Mouse (Mus musculus) midbrain, embryonic 14.5 days (tissue): ENCODE results near the gene Stmn1. TPM values are rescaled to one million over a fixed set of nuclear protein-coding genes. Genes with fewer than 3 reads are reported as not detected.
"Not testable (repeated sequence)": the region's sequence is repeated elsewhere in the genome, so short reads cannot be mapped to it uniquely, and the experiment has no call there.

Source experiments
- ATAC-seq: fragments of 200-750 bp; cut with Nextera tagmentation; 2 replicates; pipeline ENCODE4 v1.8.0; 2017; ENCODE audit warnings: moderate number of reproducible peaks, moderate library complexity; ENCODE audit not compliant: low FRiP score, low TSS enrichment
- DNase-seq: peaks from one replicate; pipeline ENCODE4 v3.0.0-alpha.2; 2015
- H3K27ac ChIP-seq: fragments of 300-500 bp; sonication (generic); replicated peaks from 2 replicates; pipeline ENCODE4 v1.5.1; 2014; ENCODE audit warnings: mild to moderate bottlenecking, low read depth, low read length, moderate library complexity
- H3K27me3 ChIP-seq: fragments of 300-500 bp; sonication (generic); 2 replicates; pipeline ENCODE4 v1.6.1; 2014; ENCODE audit warnings: low read length, control low read depth, mixed read lengths; ENCODE audit not compliant: control insufficient read depth, insufficient read depth
- H3K36me3 ChIP-seq: fragments of 300-500 bp; sonication (generic); 2 replicates; pipeline ENCODE4 v1.6.1; 2014; ENCODE audit warnings: low read length, control low read depth; ENCODE audit not compliant: control insufficient read depth, insufficient read depth
- H3K4me1 ChIP-seq: fragments of 300-500 bp; sonication (generic); 2 replicates; pipeline ENCODE4 v1.6.1; 2014; ENCODE audit warnings: mild to moderate bottlenecking, antibody characterized with exemption, low read length, control low read depth; ENCODE audit not compliant: control insufficient read depth, insufficient read depth
- H3K4me2 ChIP-seq: fragments of 300-500 bp; sonication (generic); 2 replicates; pipeline ENCODE4 v1.6.1; 2014; ENCODE audit warnings: mild to moderate bottlenecking, low read length, moderate library complexity
- H3K4me3 ChIP-seq: fragments of 300-500 bp; sonication (generic); replicated peaks from 2 replicates; pipeline ENCODE4 v1.5.1; 2014; ENCODE audit warnings: low read depth, low read length
- H3K9ac ChIP-seq: fragments of 300-500 bp; sonication (generic); replicated peaks from 2 replicates; pipeline ENCODE4 v1.6.1; 2014; ENCODE audit warnings: mild to moderate bottlenecking, low read length, moderate library complexity
- H3K9me3 ChIP-seq: fragments of 300-500 bp; sonication (generic); 2 replicates; pipeline ENCODE4 v1.6.1; 2016; ENCODE audit warnings: low read length, control low read depth, mixed read lengths; ENCODE audit not compliant: control insufficient read depth
- whole genome bisulfite sequencing: fragments of 180-500 bp; shearing (Covaris S2); extraction: QIAGEN DNeasy Blood & Tissue Kit; methylation state at CpG from one replicate; pipeline ENCODE4 v1.1.7; 2014; 5-methylcytosine and 5-hydroxymethylcytosine counted together
- polyA plus RNA-seq: library from polyadenylated mRNA; unstranded; fragments of >200 nt; fragmentation: Nextera tagmentation; extraction: Ambion mirVana; gene quantifications from 2 replicates; pipeline ENCODE4 v1.2.1, GENCODE M21; 2014

Gene Stmn1
- polyA plus RNA-seq, 1 experiment from 2014 or later: 7,359 TPM

- ATAC-seq (peak; percentile 27; the same call in 1 of the 2 replicates), DNase-seq (peak; percentile 45)
- Histone ChIP-seq H3K4me2 (peak overlapping the region; percentile 92), H3K27me3 (no peaks in the 10 kb centered on the region), H3K4me1 (peaks cover 21% of the 10 kb centered on the region), H3K4me3 (peak overlapping the region; percentile 52), H3K27ac (peak overlapping the region; percentile 66), H3K9me3 (no peaks in the 10 kb centered on the region), H3K9ac (peak overlapping the region; percentile 65), H3K36me3 (no peaks in the 10 kb centered on the region)
- WGBS: 9% methylated on average over 6 of the region's 6 CpGs
Observed at GRCm38 (mm10) chr4:134497223-134497622, 29.1 kb downstream of the Stmn1 start.

- Histone ChIP-seq H3K4me1 (peaks cover 21% of the 10 kb centered on the region), H3K9me3 (no peaks in the 10 kb centered on the region), H3K36me3 (no peaks in the 10 kb centered on the region), H3K9ac (0 out of 2 replicates have a peak overlapping the region, but pooled peaks have one; percentile 65), H3K27me3 (no peaks in the 10 kb centered on the region), H3K4me3 (no peak overlapping the region), H3K4me2 (peak overlapping the region; percentile 92), H3K27ac (peak overlapping the region; percentile 66; the same call in 1 of the 2 replicates)
- DNase-seq (peak; percentile 37), ATAC-seq (no peak)
- WGBS: 66% methylated on average over 12 of the region's 12 CpGs
Observed at GRCm38 (mm10) chr4:134497986-134498731, 30.0 kb downstream of the Stmn1 start.

- not testable (repeated sequence) for DNase-seq, H3K4me3 ChIP-seq, H3K9ac ChIP-seq, ATAC-seq, H3K36me3 ChIP-seq, H3K27ac ChIP-seq, H3K27me3 ChIP-seq, H3K4me2 ChIP-seq, H3K9me3 ChIP-seq
- 88% methylated on average over 6 of the region's 6 CpGs for WGBS
- peaks cover 21% of the 10 kb centered on the region for H3K4me1 ChIP-seq
Observed at GRCm38 (mm10) chr4:134498983-134499382, 30.9 kb downstream of the Stmn1 start.

GRCm38 (mm10) chr4:134501095-134501494 lies 33.0 kb downstream of the Stmn1 start:
- H3K36me3 ChIP-seq: no peaks in the 10 kb centered on the region
- no peak overlapping the region for H3K27ac ChIP-seq
- no peak overlapping the region for H3K4me2 ChIP-seq
- ATAC-seq: no peak
- H3K27me3 ChIP-seq: no peaks in the 10 kb centered on the region
- no peak overlapping the region for H3K9ac ChIP-seq
- no peak overlapping the region for H3K4me3 ChIP-seq
- DNase-seq: no peak
- H3K4me1 ChIP-seq: peaks cover 16% of the 10 kb centered on the region
- 97% methylated on average over 6 of the region's 6 CpGs for WGBS
- H3K9me3 ChIP-seq: no peaks in the 10 kb centered on the region

- peaks cover 10% of the 10 kb centered on the region; the same call in 1 of the 2 replicates for H3K36me3 ChIP-seq
- ATAC-seq (no peak), DNase-seq (no peak)
- H3K4me1 ChIP-seq: no peaks in the 10 kb centered on the region
- H3K9ac ChIP-seq: no peak overlapping the region
- 81% methylated on average over 4 of the region's 4 CpGs for WGBS
- H3K4me3 ChIP-seq: no peak overlapping the region
- H3K27me3 ChIP-seq: no peaks in the 10 kb centered on the region
- no peak overlapping the region for H3K27ac ChIP-seq
- H3K4me2 ChIP-seq: no peak overlapping the region
- H3K9me3 ChIP-seq: no peaks in the 10 kb centered on the region
Observed at GRCm38 (mm10) chr4:134503686-134504357, 35.7 kb downstream of the Stmn1 start.

GRCm38 (mm10) chr4:134505303-134505789 lies 37.2 kb downstream of the Stmn1 start:
- H3K4me2 ChIP-seq: no peak overlapping the region
- no peak overlapping the region for H3K27ac ChIP-seq
- no peaks in the 10 kb centered on the region for H3K4me1 ChIP-seq
- DNase-seq (no peak), ATAC-seq (no peak)
- 90% methylated on average over 4 of the region's 4 CpGs for WGBS
- no peaks in the 10 kb centered on the region for H3K9me3 ChIP-seq
- no peak overlapping the region for H3K9ac ChIP-seq
- peaks cover 10% of the 10 kb centered on the region; the same call in 1 of the 2 replicates for H3K36me3 ChIP-seq
- H3K4me3 ChIP-seq: no peak overlapping the region
- H3K27me3 ChIP-seq: no peaks in the 10 kb centered on the region

- WGBS: 83% methylated on average over 3 of the region's 4 CpGs
- H3K4me2 ChIP-seq: no peak overlapping the region
- H3K36me3 ChIP-seq: peaks cover 10% of the 10 kb centered on the region; the same call in 1 of the 2 replicates
- H3K9ac ChIP-seq: no peak overlapping the region
- DNase-seq (no peak), ATAC-seq (no peak)
- H3K4me1 ChIP-seq: no peaks in the 10 kb centered on the region; the same call in 1 of the 2 replicates
- H3K27ac ChIP-seq: no peak overlapping the region
- no peaks in the 10 kb centered on the region for H3K9me3 ChIP-seq
- H3K27me3 ChIP-seq: no peaks in the 10 kb centered on the region
- H3K4me3 ChIP-seq: no peak overlapping the region
Observed at GRCm38 (mm10) chr4:134505966-134506594, 38.0 kb downstream of the Stmn1 start.

- no peak overlapping the region for H3K27ac ChIP-seq
- H3K4me3 ChIP-seq: no peak overlapping the region
- H3K36me3 ChIP-seq: peaks cover 10% of the 10 kb centered on the region; the same call in 1 of the 2 replicates
- no peaks in the 10 kb centered on the region for H3K27me3 ChIP-seq
- H3K4me2 ChIP-seq: no peak overlapping the region
- no peaks in the 10 kb centered on the region; the same call in 1 of the 2 replicates for H3K4me1 ChIP-seq
- no peak overlapping the region for H3K9ac ChIP-seq
- DNase-seq (no peak), ATAC-seq (no peak)
- H3K9me3 ChIP-seq: no peaks in the 10 kb centered on the region
- 88% methylated on average over 19 of the region's 19 CpGs for WGBS
Observed at GRCm38 (mm10) chr4:134506713-134507112, 38.6 kb downstream of the Stmn1 start.
